Mouse (Mus musculus): Measurements from ENCODE around the gene Wwox. TPM values are rescaled to one million over a fixed set of nuclear protein-coding genes. Genes with fewer than 3 reads are reported as not detected.

Wwox gene
- polyA plus RNA-seq, 1 experiment: not detected

GRCm38 (mm10) chr8:114568531-114569166 is 129.2 kb downstream of the Wwox start:
- Histone ChIP-seq H3K4me1 (ENCODE audit: control insufficient read depth, insufficient read depth, low read length) (no peaks in the 10 kb centered on the region), H3K27ac (ENCODE audit: insufficient read depth, low read depth, low read length) (no peak overlapping the region), H3K4me3 (ENCODE audit: insufficient read depth, low read depth, low read length) (no peak overlapping the region)
- TF ChIP-seq CTCF (IDR thresholded peaks at IDR 0.05; ENCODE audit: insufficient read depth, low read depth, low read length): no peak
- TF ChIP-seq POLR2A (IDR thresholded peaks at IDR 0.05; ENCODE audit: insufficient read depth, low read depth, low read length): no peak
- WGBS: 94% methylated on average over 16 of the region's 16 CpGs

- Histone ChIP-seq H3K4me3 (ENCODE audit: insufficient read depth, low read depth, low read length) (no peak overlapping the region), H3K27ac (ENCODE audit: insufficient read depth, low read depth, low read length) (no peak overlapping the region), H3K4me1 (ENCODE audit: control insufficient read depth, insufficient read depth, low read length) (peaks cover 3% of the 10 kb centered on the region)
- TF ChIP-seq CTCF (IDR thresholded peaks at IDR 0.05; ENCODE audit: insufficient read depth, low read depth, low read length) (no peak), POLR2A (IDR thresholded peaks at IDR 0.05; ENCODE audit: insufficient read depth, low read depth, low read length) (no peak)
- 62% methylated on average over 4 of the region's 4 CpGs for WGBS
These were observed 133.7 kb downstream of the Wwox start for GRCm38 (mm10) chr8:114573014-114573746.

GRCm38 (mm10) chr8:114573747-114574093 is 134.3 kb downstream of the Wwox start:
- Histone ChIP-seq H3K27ac (ENCODE audit: insufficient read depth, low read depth, low read length) (no peak overlapping the region), H3K4me3 (ENCODE audit: insufficient read depth, low read depth, low read length) (no peak overlapping the region), H3K4me1 (ENCODE audit: control insufficient read depth, insufficient read depth, low read length) (peaks cover 3% of the 10 kb centered on the region)
- 48% methylated on average over 8 of the region's 8 CpGs for WGBS
- no peak for TF ChIP-seq POLR2A (IDR thresholded peaks at IDR 0.05; ENCODE audit: insufficient read depth, low read depth, low read length)
- TF ChIP-seq CTCF (IDR thresholded peaks at IDR 0.05; ENCODE audit: insufficient read depth, low read depth, low read length): no peak

DNA sequence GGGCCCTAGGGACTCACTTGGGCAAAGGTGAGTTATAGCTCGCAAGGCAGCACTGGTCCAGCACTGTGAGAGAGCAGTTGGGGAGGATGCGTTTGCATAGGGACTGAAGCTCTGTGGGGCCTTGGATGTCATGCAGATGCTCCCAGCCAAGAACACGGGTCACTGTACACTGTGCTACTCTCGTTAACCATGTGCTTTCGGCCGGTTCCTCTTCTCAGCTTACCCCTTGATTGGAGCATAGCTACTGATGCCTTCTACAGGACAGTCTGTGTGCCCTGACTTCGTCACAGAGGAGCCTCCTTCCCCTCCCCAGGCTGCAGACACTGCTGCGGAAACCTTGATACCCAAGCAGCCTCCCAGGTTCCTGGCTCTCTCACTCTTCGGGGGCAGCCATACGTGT is 139.8 kb downstream of the Wwox start:
- 95% methylated on average over 10 of the region's 10 CpGs for WGBS
- no peak overlapping the region for H3K4me3 ChIP-seq (ENCODE audit: insufficient read depth, low read depth, low read length)
- TF ChIP-seq CTCF (IDR thresholded peaks at IDR 0.05; ENCODE audit: insufficient read depth, low read depth, low read length) (no peak), POLR2A (IDR thresholded peaks at IDR 0.05; ENCODE audit: insufficient read depth, low read depth, low read length) (no peak)
- no peak overlapping the region for H3K27ac ChIP-seq (ENCODE audit: insufficient read depth, low read depth, low read length)
- H3K4me1 ChIP-seq (ENCODE audit: control insufficient read depth, insufficient read depth, low read length): peaks cover 3% of the 10 kb centered on the region

DNA sequence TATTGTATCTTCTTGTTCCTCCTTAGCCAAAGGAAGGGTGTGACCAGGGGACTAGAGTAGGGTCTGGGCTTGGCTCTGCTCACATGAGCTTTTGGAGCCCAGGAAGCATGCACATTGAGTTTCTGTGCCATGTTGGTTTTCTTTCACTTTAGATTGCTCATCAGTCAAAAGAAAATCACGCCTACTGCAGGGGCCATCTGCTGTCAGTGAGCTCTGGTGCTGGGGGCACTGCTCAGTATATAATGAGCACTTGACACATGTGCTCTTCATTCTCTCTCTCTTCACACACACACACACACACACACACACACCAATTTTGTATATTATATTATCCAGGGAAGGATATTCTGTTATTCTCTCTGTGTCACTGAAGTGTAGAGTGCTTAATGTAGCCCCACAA is 141.2 kb downstream of the Wwox start:
- Histone ChIP-seq H3K4me1 (ENCODE audit: control insufficient read depth, insufficient read depth, low read length) (no peaks in the 10 kb centered on the region), H3K4me3 (ENCODE audit: insufficient read depth, low read depth, low read length) (no peak overlapping the region), H3K27ac (ENCODE audit: insufficient read depth, low read depth, low read length) (no peak overlapping the region)
- 100% methylated on average over 1 of the region's 1 CpGs for WGBS
- TF ChIP-seq POLR2A (IDR thresholded peaks at IDR 0.05; ENCODE audit: insufficient read depth, low read depth, low read length) (no peak), CTCF (IDR thresholded peaks at IDR 0.05; ENCODE audit: insufficient read depth, low read depth, low read length) (no peak)

- H3K4me3 ChIP-seq (ENCODE audit: insufficient read depth, low read depth, low read length): no peak overlapping the region
- TF ChIP-seq CTCF (IDR thresholded peaks at IDR 0.05; ENCODE audit: insufficient read depth, low read depth, low read length) (no peak), POLR2A (IDR thresholded peaks at IDR 0.05; ENCODE audit: insufficient read depth, low read depth, low read length) (no peak)
- no peaks in the 10 kb centered on the region for H3K4me1 ChIP-seq (ENCODE audit: control insufficient read depth, insufficient read depth, low read length)
- 60% methylated on average over 12 of the region's 12 CpGs for WGBS
- H3K27ac ChIP-seq (ENCODE audit: insufficient read depth, low read depth, low read length): no peak overlapping the region
These were observed 150.9 kb downstream of the Wwox start for GRCm38 (mm10) chr8:114590336-114590867.

DNA sequence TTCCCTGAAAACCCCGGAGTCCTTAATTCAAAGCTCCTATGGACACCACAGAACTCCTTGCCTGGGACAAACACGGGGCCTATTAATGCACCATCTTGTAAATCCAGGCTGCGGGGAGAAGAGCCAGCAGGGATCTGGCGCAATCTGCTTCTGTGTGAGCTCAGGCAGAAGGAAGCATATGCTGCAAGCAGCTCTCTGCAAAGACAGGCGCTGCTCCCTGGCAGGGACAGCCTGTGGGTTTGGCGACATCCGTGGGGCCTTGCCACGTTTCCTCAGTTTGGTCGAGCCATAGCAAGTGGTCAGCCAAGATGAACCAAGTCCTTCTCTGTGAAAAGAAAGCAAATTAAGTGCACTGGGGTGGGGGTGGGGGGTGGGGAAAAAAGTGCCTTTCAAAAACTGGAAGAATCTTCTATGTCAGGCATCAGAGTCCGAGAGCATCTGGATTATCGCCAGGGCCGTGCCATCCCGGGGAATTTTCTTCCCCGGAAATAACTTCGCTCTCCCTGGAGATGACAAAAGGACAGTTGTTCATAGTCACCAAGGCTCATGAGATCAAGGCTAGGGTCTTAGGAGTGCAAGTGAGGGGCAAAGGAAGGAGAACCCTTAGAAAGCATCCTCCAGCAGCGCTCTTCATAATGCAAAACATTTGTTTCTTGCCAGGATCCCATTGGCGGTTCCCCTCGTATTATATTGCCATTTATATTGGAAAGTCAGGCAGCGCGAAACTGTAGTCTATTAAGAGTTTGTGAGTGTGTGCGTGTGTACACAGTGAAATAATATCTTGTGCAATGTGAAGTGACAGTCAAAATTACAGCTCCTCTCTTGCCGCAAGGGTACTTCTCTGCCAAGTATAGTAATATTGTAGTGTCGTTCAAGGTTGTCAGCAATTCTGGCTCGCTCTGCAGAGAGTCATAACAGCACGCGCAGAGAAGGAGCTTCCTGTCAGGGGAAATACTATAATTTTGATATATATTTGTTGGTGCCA is 152.1 kb downstream of the Wwox start:
- H3K4me1 ChIP-seq (ENCODE audit: control insufficient read depth, insufficient read depth, low read length): no peaks in the 10 kb centered on the region
- 17% methylated on average over 26 of the region's 26 CpGs for WGBS
- no peak overlapping the region for H3K27ac ChIP-seq (ENCODE audit: insufficient read depth, low read depth, low read length)
- H3K4me3 ChIP-seq (ENCODE audit: insufficient read depth, low read depth, low read length): no peak overlapping the region
- TF ChIP-seq CTCF (IDR thresholded peaks at IDR 0.05; ENCODE audit: insufficient read depth, low read depth, low read length) (no peak), POLR2A (IDR thresholded peaks at IDR 0.05; ENCODE audit: insufficient read depth, low read depth, low read length) (no peak)

DNA sequence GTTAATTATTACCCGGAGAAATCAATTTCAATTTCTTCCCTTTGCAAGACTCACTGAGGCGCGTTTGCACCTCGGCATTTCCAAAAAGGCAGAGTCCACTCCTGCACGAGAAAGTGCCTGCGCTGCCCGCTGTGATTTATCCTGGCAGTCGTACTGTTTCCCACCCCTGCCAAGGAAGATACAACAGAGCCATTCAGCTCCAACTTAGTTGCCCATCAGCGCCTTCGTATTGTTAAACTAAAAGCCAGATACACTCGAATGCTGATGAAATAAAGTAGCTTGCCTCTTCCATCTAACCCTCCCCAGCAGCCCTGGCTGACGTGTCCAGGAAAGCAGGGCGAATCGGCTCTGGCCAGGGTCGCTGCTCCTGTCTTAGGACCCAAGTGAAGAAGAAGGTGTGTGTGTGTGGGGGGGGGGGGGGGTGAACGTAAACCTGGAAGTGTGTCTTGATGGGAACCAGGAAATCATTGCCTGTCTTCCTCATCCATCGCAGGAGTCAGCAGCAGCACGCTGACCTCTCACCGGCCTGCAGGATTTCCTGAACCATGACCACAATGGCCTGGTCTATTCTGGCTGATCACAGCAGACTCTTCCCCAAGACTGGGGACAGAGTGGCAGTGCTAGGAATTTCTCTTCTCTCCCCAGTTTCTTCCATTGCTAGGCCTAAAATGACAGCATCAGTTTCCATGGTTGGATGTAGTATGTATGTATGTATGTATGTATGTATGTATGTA is 154.1 kb downstream of the Wwox start:
- WGBS: 36% methylated on average over 19 of the region's 19 CpGs
- Histone ChIP-seq H3K4me1 (ENCODE audit: control insufficient read depth, insufficient read depth, low read length) (no peaks in the 10 kb centered on the region), H3K27ac (ENCODE audit: insufficient read depth, low read depth, low read length) (no peak overlapping the region), H3K4me3 (ENCODE audit: insufficient read depth, low read depth, low read length) (no peak overlapping the region)
- TF ChIP-seq CTCF (IDR thresholded peaks at IDR 0.05; ENCODE audit: insufficient read depth, low read depth, low read length) (no peak), POLR2A (IDR thresholded peaks at IDR 0.05; ENCODE audit: insufficient read depth, low read depth, low read length) (no peak)
